Mouse (Mus musculus) embryonic facial prominence, embryonic 11.5 days (tissue): ENCODE data around the gene Tmem33. TPM values are rescaled to one million over a fixed set of nuclear protein-coding genes. Genes with fewer than 3 reads are reported as not detected.

Source experiments
- ATAC-seq: fragments of 200-750 bp; cut with Nextera tagmentation; replicated peaks from 2 replicates; pipeline ENCODE4 v1.8.0; 2017; ENCODE audit warnings: low read depth; ENCODE audit not compliant: insufficient number of reproducible peaks, low FRiP score, low TSS enrichment
- DNase-seq: peaks from one replicate; pipeline ENCODE4 v3.0.0-alpha.2; 2015; ENCODE audit warnings: low spot score
- H3K27ac ChIP-seq: fragments of 300-500 bp; sonication (generic); replicated peaks from 2 replicates; pipeline ENCODE4 v1.5.1; 2014; ENCODE audit warnings: mild to moderate bottlenecking, low read depth, low read length, control low read depth
- H3K27me3 ChIP-seq: fragments of 300-500 bp; sonication (generic); 2 replicates; pipeline ENCODE4 v1.6.1; 2014; ENCODE audit warnings: mild to moderate bottlenecking, low read length, moderate library complexity, mixed read lengths; ENCODE audit not compliant: control insufficient read depth, insufficient read depth
- H3K36me3 ChIP-seq: fragments of 300-500 bp; sonication (generic); replicated peaks from 2 replicates; pipeline ENCODE4 v1.6.1; 2014; ENCODE audit warnings: low read depth, mild to moderate bottlenecking, low read length, moderate library complexity, mixed read lengths; ENCODE audit not compliant: control insufficient read depth, insufficient read depth
- H3K4me1 ChIP-seq: fragments of 300-500 bp; sonication (generic); 2 replicates; pipeline ENCODE4 v1.6.1; 2014; ENCODE audit warnings: low read length, mixed read lengths; ENCODE audit not compliant: control insufficient read depth, insufficient read depth
- H3K4me2 ChIP-seq: fragments of 300-500 bp; sonication (generic); 2 replicates; pipeline ENCODE4 v1.6.1; 2014; ENCODE audit warnings: low read depth, mild to moderate bottlenecking, control low read depth, low read length, moderate library complexity
- H3K4me3 ChIP-seq: fragments of 300-500 bp; sonication (generic); 2 replicates; pipeline ENCODE4 v1.5.1; 2014; ENCODE audit warnings: low read depth, low read length, control low read depth
- H3K9ac ChIP-seq: fragments of 300-500 bp; sonication (generic); replicated peaks from 2 replicates; pipeline ENCODE4 v1.6.1; 2014; ENCODE audit warnings: mild to moderate bottlenecking, control low read depth, low read length
- H3K9me3 ChIP-seq: fragments of 300-500 bp; sonication (generic); replicated peaks from 2 replicates; pipeline ENCODE4 v1.6.1; 2016; ENCODE audit warnings: mild to moderate bottlenecking, low read length, inconsistent platforms, mixed read lengths; ENCODE audit not compliant: control insufficient read depth
- WGBS: fragments of 180-500 bp; shearing (Covaris S2); extraction: QIAGEN DNeasy Blood & Tissue Kit; methylation state at CpG from one replicate; pipeline ENCODE4 v1.1.7; 2014; 5-methylcytosine and 5-hydroxymethylcytosine counted together
- polyA plus RNA-seq: library from polyadenylated mRNA; unstranded; fragments of >200 nt; fragmentation: Nextera tagmentation; extraction: Ambion mirVana; gene quantifications from 2 replicates; pipeline ENCODE4 v1.2.1, GENCODE M21; 2014

The Tmem33 gene
- polyA plus RNA-seq: 91.4 and 101 TPM in 2 replicates

- Histone ChIP-seq H3K4me1 (no peaks in the 10 kb centered on the region), H3K9ac (peak within 1 kb of the TSS; percentile 89), H3K27me3 (no peaks in the 10 kb centered on the region), H3K4me2 (peak within 1 kb of the TSS; percentile 71), H3K9me3 (no peaks in the 10 kb centered on the region), H3K36me3 (peaks cover 6% of the 10 kb centered on the region), H3K4me3 (peak within 1 kb of the TSS; percentile 88), H3K27ac (peak within 1 kb of the TSS; percentile 84)
- ATAC-seq: peak; percentile 85
- DNase-seq: peak; percentile 98
- WGBS: 0% methylated on average over 67 of the region's 67 CpGs
Observed at GRCm38 (mm10) chr5:67260531-67261371, at the start of gene Tmem33. TSS of gene Tmem33 (plus strand) at chr5:67260565.

- Histone ChIP-seq H3K9ac (no peak overlapping the region), H3K4me3 (no peak overlapping the region), H3K27me3 (peaks cover 37% of the 10 kb centered on the region), H3K4me2 (no peak overlapping the region), H3K4me1 (peaks cover 4% of the 10 kb centered on the region; the same call in 1 of the 2 replicates), H3K9me3 (no peaks in the 10 kb centered on the region), H3K36me3 (no peaks in the 10 kb centered on the region), H3K27ac (no peak overlapping the region)
- DNase-seq (no peak), ATAC-seq (no peak)
- 29% methylated on average over 5 of the region's 5 CpGs for whole genome bisulfite sequencing
Observed at GRCm38 (mm10) chr5:67213168-67213567, 47.2 kb upstream of the Tmem33 start.

- H3K4me3 ChIP-seq: no peak overlapping the region
- no peaks in the 10 kb centered on the region for H3K36me3 ChIP-seq
- H3K4me2 ChIP-seq: no peak overlapping the region
- peaks cover 4% of the 10 kb centered on the region; the same call in 1 of the 2 replicates for H3K4me1 ChIP-seq
- DNase-seq: no peak
- under 1% methylated on average over 28 of the region's 28 CpGs for WGBS
- no peak overlapping the region for H3K27ac ChIP-seq
- H3K27me3 ChIP-seq: peaks cover 58% of the 10 kb centered on the region
- H3K9ac ChIP-seq: no peak overlapping the region
- H3K9me3 ChIP-seq: no peaks in the 10 kb centered on the region
- ATAC-seq: no peak
Observed at GRCm38 (mm10) chr5:67215121-67216030, 45.0 kb upstream of the Tmem33 start.

DNA sequence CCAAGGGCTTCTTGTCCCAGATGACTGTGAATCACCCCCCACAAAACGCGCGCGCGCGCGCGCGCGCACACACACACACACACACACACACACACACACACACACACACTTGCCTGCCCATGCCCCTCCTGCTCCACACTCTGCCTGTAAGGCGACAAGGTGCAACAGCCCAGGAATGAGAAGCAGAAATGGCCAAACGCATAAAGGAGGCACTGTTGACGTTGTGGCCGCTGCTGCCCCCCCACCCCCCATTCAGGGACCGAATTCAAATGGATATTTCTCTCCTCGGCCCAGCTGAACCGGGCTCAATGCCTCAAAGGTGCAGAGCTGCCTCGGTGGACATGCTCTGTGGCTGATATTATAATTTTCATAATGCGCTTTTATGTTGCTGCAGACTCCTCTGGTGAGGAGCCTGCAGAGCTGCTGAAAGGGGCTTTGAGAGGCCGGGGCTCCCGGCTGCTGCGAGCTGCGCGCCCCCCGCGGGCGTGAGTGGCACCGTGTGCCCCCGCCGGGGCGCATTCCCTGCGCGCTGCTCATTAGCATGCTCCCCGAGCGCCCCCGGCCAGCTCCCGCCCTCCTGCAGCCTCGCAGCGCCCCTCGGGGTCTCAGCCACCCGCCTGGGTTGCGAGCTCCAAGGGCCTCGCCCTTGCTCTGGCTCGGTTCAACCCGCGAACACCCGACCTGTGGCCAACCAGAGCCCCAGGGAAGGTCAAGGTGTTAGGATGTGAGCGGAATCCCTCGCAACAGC, 44.2 kb upstream of the Tmem33 start:
- 1% methylated on average over 46 of the region's 49 CpGs for WGBS

DNA sequence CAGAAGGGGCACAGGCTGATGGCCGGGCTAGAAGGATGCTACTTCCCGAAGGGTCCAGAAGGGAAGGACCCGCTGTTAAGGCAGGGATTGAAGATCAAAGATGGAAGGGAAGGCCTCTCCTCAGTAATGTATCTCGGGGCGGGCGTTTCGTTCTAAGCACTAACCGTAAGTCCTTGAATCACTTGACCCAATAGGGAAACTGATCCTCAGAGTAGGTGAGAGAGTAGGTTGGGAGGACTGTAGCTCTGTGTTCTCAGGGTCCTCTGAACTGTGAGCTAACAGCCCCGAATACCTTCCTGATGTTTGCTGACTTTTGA, 43.6 kb upstream of the Tmem33 start:
- Histone ChIP-seq H3K4me1 (peaks cover 4% of the 10 kb centered on the region; the same call in 1 of the 2 replicates), H3K9ac (no peak overlapping the region), H3K4me2 (no peak overlapping the region), H3K4me3 (no peak overlapping the region), H3K9me3 (no peaks in the 10 kb centered on the region), H3K36me3 (no peaks in the 10 kb centered on the region), H3K27me3 (peaks cover 66% of the 10 kb centered on the region), H3K27ac (no peak overlapping the region)
- DNase-seq: peak; percentile 12
- ATAC-seq: no peak
- WGBS: 2% methylated on average over 9 of the region's 9 CpGs

More for the DNA sequence above, 44.2 kb upstream of the Tmem33 start:
- no peak overlapping the region for H3K9ac ChIP-seq
- peaks cover 4% of the 10 kb centered on the region; the same call in 1 of the 2 replicates for H3K4me1 ChIP-seq
- H3K27me3 ChIP-seq: peaks cover 62% of the 10 kb centered on the region
- H3K4me2 ChIP-seq: peak overlapping the region; percentile 43
- DNase-seq (no peak), ATAC-seq (0 out of 2 replicates have a peak, but pooled peaks have one; percentile 29)
- H3K4me3 ChIP-seq: peak overlapping the region; percentile 3; the same call in 1 of the 2 replicates
- H3K27ac ChIP-seq: no peak overlapping the region
- no peaks in the 10 kb centered on the region for H3K36me3 ChIP-seq
- H3K9me3 ChIP-seq: no peaks in the 10 kb centered on the region

- no peaks in the 10 kb centered on the region; the same call in 1 of the 2 replicates for H3K4me1 ChIP-seq
- peaks cover 74% of the 10 kb centered on the region for H3K27me3 ChIP-seq
- no peak overlapping the region for H3K27ac ChIP-seq
- no peaks in the 10 kb centered on the region for H3K36me3 ChIP-seq
- peaks cover 3% of the 10 kb centered on the region; the same call in 1 of the 2 replicates for H3K9me3 ChIP-seq
- ATAC-seq (no peak), DNase-seq (no peak)
- no peak overlapping the region for H3K4me3 ChIP-seq
- no peak overlapping the region for H3K4me2 ChIP-seq
- WGBS: 6% methylated on average over 6 of the region's 6 CpGs
- no peak overlapping the region for H3K9ac ChIP-seq
Observed at GRCm38 (mm10) chr5:67221901-67222300, 38.5 kb upstream of the Tmem33 start.
